Mouse (Mus musculus): Measurements from ENCODE around the gene Emc8.
A peak's percentile ranks its signal among the peaks of the same experiment; 100 is the strongest.
"Not testable (repeated sequence)": the region's sequence is repeated elsewhere in the genome, so short reads cannot be mapped to it uniquely, and the experiment has no call there.

Gene Emc8

DNA sequence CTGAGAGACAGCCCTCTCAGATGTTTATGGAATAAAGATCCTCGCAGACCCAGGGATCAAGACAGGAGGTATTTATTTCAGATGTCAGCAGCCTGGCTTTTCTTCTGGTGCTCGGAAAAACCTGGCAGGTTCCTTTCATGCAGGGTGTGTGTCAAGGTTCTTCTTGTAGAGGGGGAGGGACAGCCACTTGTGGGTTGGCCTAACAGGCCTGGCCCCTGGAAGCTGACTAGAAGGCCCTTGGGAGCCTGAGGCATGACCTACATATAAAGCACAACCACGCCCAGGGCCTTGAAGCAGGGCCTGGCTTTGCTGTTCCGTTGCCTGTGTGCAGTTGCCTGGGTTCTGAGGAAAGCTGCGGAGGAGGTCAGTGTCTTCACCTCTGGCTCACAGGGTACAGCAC lies 16.7 kb upstream of the Emc8 start:
- DNase-seq (ENCODE audit: low spot score) = no peak

DNA sequence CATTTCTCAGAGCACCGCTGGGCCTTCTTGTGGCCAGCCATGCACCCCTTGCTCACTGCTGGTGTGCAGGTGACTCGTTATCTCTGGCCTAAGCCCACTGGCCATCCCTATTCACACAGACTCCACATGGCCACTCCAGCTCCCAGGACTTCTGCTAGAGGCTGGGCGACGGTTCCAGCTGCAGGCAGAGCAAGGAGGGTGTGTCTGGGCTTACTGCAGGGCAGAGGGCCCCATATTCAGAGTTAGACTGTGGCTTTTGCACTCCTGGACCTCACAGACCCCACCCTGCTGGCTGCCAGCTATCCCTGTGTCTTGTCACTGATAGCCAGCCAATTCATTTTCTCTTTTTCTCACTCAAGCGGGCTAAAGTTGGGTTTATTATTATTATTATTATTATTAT lies 15.7 kb upstream of the Emc8 start:
- DNase-seq (ENCODE audit: low spot score) = no peak

GRCm38 (mm10) chr8:120683602-120684001 lies 15.2 kb upstream of the Emc8 start:
- DNase-seq (ENCODE audit: low spot score) = peak; percentile 63

GRCm38 (mm10) chr8:120681113-120681512 lies 12.7 kb upstream of the Emc8 start:
- DNase-seq (ENCODE audit: low spot score) = no peak

DNA sequence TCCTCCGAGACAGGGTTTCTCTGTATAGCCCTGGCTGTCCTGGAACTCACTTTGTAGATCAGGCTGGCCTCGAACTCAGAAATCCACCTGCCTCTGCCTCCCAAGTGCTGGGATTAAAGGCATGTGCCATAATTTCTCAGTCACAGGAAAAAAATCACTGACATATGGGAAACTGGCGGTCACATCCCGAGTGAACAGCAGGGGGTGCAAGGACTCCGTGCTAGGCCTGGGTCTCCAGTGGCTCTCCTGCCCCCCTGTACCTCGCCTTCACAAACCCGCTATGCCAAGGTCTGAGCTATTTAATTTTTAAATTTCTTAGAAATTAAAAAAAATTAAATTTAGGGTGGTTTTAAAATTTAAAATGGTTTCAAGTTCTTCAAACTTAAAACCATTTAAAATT lies 12.0 kb upstream of the Emc8 start:
- not testable (repeated sequence) for DNase-seq (ENCODE audit: low spot score)

DNA sequence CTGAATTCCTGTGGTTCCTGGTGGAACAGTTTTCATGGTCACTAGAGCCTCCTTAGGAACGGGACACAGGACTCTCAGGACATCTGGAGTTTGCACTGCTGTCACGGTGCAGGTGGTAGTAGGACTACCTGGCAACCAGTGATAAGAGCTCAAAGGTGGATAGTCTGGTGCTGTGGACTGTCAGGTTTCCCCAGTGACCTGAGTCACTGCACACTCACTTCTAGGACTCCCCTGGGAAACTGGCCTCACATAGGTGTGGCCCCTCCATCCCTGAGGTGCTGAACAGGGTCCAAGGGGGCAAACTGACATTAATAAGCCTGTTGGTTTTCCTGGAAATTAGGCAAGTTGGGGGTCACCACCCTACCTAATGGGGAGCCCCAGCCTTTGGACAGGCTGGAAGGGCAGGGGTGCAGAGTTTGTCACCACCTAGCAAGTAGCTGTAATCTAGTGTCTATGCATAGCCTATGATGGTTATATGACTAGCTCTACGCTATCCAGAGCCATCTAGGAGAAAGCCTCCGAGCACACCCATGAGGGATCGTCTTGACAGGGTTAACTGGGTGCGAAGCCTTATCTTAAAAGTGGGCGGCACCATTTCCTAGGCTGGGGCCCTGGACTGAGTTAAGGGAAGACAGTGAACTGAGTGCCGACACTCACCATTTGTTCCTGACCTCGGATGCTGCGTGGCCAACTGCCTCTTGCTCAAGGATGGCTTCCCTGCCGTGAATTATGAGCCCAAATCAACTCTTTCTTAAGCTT lies 11.4 kb upstream of the Emc8 start:
- no peak for DNase-seq (ENCODE audit: low spot score)

DNA sequence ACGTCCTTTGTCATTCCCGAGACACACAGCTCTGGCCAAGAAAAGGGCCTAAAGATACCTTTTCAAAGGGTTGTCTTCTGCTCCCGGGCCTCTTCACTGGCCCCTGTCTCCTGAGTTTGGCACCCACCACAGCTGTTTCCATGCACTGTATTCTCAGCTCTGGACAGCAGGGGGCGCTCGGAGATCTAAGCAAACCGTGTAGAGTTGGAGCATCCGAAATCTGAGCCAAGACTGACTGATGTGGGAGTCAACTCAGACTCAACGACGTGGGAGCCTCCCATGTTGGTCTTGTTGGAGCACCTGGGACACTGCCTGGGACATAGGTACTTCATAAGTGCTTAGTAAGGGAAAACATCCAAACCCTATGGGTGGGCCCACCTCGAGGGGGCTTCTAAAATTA lies 10.1 kb upstream of the Emc8 start:
- DNase-seq (ENCODE audit: low spot score) = peak; percentile 92

DNA sequence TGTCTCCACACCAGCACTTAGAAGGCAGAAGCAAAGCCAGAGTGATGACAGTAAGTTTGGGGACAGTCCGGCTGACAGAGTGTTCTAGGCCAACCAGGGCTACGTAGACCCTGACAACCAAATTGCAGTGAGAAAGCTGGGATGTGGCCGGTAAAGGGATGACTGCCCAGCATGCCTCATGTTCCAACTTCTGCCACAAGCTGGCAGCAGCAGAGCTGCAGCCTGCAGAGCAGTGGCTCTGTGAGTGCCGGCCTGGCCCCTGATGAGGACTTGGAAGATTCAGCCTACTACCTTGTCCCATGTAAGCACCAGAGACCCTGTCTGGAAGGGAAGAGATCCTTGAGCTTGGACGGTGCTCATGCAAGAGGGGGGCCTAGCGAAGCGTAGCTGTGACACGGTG lies 7.3 kb upstream of the Emc8 start:
- DNase-seq (ENCODE audit: low spot score) = no peak

- DNase-seq (ENCODE audit: low spot score) = no peak
These were observed 4.9 kb upstream of the Emc8 start for GRCm38 (mm10) chr8:120673298-120673697.

- DNase-seq (ENCODE audit: low spot score) = no peak
These were observed 4.4 kb upstream of the Emc8 start for GRCm38 (mm10) chr8:120672626-120673229.

GRCm38 (mm10) chr8:120671775-120672174 lies 3.4 kb upstream of the Emc8 start:
- no peak for DNase-seq (ENCODE audit: low spot score)

DNA sequence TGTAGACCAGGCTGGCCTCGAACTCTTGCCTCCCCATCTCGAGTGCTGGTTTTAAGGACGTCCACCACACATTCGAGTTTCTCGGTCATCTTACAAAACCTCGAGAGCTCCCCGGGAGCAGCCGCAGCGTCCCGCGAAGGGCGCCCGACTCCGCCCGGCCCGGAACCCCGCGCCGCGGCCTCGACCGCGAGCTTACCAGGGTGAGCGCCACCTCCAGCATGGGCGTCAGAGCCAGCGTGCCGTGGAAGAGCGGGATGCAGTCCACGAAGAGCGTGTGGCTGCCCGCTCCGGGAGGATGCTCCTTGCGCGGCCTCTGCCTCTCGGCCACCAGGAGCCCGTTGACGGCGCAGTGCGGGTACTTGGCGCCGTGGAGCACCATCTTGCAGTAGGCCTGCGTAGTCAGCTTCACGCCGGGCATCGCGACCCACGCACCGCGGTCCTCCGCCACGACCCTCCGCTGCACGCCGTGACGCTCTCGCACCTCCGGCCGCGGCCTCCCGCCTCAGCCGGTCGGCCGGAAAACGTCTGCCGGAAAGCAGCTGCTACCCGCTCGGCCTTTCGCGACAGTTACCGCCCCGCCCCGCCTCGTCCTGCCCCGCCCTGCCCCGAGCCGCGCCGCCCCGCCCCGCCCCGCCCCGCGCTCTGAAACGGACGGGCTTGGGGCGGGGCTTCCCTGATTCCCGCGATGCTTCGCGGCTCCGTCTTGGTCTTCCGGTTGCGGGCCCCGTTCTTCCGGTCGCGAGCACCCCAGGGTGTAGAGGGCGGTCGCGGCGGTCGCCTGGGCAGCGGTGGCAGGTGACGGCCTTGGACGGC lies 606 bp downstream of the Emc8 start, which contains the start of the genes Gm27021 and Cox4i1:
Gm27021 (minus strand) TSS at position 519 of the 813 bp plus-strand sequence.
Cox4i1 (plus strand) TSS at position 662 of the 813 bp plus-strand sequence.
- DNase-seq (ENCODE audit: low spot score) = peak; percentile 81

- DNase-seq (ENCODE audit: low spot score) = no peak
These were observed 1.4 kb downstream of the Emc8 start for GRCm38 (mm10) chr8:120666807-120667470.

- DNase-seq (ENCODE audit: low spot score) = no peak
These were observed 2.5 kb downstream of the Emc8 start for GRCm38 (mm10) chr8:120665726-120666455.

DNA sequence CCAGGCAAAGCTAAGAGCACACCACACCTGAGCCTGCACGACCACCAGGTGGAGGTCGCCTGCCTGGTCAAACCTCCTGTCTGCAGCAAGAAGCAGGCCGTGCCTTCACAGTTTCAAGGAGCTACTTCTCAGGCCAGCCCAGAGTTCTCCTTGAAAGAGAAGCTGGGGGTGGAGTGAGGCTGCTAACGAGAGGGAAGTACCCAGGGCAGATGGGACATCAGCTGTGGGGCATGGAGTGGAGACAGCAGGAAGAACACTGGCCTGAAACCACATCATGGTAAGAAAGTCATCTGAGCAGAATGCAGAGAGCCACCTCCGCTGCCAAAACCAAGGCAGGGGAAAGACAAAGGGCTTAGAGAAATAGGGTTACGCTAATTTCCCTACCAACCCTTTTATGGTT lies 3.8 kb downstream of the Emc8 start:
- DNase-seq (ENCODE audit: low spot score) = no peak

GRCm38 (mm10) chr8:120657415-120657814 lies 11.0 kb downstream of the Emc8 start:
- no peak for DNase-seq (ENCODE audit: low spot score)

DNA sequence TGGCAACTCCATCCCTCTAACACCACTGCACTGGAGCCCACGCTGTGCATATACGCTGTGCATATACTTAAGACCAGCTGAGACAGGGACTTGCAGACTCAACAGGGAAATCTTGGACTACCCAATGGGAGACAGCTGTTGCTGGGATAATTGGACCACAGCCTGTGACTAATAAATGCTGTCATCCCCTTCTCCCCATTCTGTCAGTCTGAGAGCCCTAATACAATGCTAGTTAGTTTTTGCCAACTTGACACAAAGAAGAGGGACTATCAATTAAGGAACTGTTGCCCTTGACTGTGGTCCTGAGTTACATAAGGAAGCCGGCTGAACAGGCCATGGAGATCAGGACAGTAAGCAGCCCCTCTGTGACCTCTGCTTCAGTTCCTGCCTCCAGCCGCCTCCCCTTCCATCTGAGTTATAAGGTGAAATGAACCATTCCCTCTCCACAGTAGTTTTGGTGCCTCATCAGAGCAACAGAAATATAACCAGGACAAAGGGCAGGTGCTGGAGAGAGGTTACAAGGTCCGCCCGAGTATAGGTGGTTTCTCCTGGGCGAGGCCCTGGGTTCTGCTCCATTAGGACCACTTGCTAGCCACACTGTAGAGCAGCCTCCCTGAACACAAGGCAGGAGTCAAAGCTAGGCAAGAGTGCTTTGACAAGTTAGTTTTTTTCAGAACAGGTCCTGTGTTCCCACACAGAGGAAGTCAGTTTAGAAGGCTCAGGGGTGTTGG lies 11.9 kb downstream of the Emc8 start:
- DNase-seq (ENCODE audit: low spot score) = no peak

GRCm38 (mm10) chr8:120647532-120647931 lies 20.8 kb downstream of the Emc8 start, which contains the start of gene 1190005I06Rik:
TSS of gene 1190005I06Rik (minus strand) at chr8:120647632.
- DNase-seq (ENCODE audit: low spot score) = no peak

DNA sequence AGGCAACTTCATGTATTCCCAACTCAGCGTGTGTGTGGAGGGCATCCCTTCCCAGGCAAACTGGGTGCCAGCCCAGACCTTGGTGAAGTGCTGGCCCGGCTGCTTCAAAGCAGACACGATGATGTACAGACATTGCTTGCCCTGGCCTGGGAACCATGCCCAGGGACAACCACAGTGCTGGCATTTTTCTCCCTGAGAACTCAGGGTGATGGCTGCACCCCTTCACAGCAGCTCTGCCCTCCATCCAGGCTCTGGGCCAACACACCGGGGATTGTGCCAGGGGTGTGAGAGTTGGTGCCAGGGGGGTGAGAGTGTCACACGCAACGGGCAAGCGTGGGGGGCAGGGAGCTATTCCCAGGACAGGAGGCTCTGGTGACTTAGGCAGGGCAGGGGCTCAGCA lies 23.7 kb downstream of the Emc8 start:
- DNase-seq (ENCODE audit: low spot score) = peak; percentile 57

- no peak for DNase-seq (ENCODE audit: low spot score)
These were observed 26.2 kb downstream of the Emc8 start for GRCm38 (mm10) chr8:120642031-120642662.

All from ovary, postnatal 14 days (tissue).